Mouse (Mus musculus) forebrain, embryonic 14.5 days (tissue): Measurements from ENCODE around the gene Ugt1a5. TPM values are rescaled to one million over a fixed set of nuclear protein-coding genes. Genes with fewer than 3 reads are reported as not detected.
"Not testable (repeated sequence)": the region's sequence is repeated elsewhere in the genome, so short reads cannot be mapped to it uniquely, and the experiment has no call there.

Experiments used
- ATAC-seq: fragments of 200-750 bp; cut with Nextera tagmentation; 2 replicates; pipeline ENCODE4 v1.8.0; 2017; ENCODE audit warnings: mild to moderate bottlenecking, moderate library complexity
- DNase-seq: peaks from one replicate; pipeline ENCODE4 v3.0.0-alpha.2; 2015; ENCODE audit warnings: low spot score
- H3K27ac ChIP-seq: fragments of 300-500 bp; sonication (generic); 2 replicates; pipeline ENCODE4 v1.5.1; 2014; ENCODE audit warnings: low read depth, mild to moderate bottlenecking, control low read depth, low read length, moderate library complexity
- H3K27me3 ChIP-seq: fragments of 300-500 bp; sonication (generic); replicated peaks from 2 replicates; pipeline ENCODE4 v1.6.1; 2014; ENCODE audit warnings: low read length, control low read depth, mixed read lengths; ENCODE audit not compliant: control insufficient read depth, insufficient read depth
- H3K36me3 ChIP-seq: fragments of 300-500 bp; sonication (generic); 2 replicates; pipeline ENCODE4 v1.6.1; 2014; ENCODE audit warnings: low read length, control low read depth; ENCODE audit not compliant: control insufficient read depth, insufficient read depth
- H3K4me1 ChIP-seq: fragments of 300-500 bp; sonication (generic); 2 replicates; pipeline ENCODE4 v1.6.1; 2014; ENCODE audit warnings: antibody characterized with exemption, low read length, control low read depth; ENCODE audit not compliant: control insufficient read depth, insufficient read depth
- H3K4me2 ChIP-seq: fragments of 300-500 bp; sonication (generic); 2 replicates; pipeline ENCODE4 v1.6.1; 2014; ENCODE audit warnings: mild to moderate bottlenecking, control low read depth, low read length
- H3K4me3 ChIP-seq: fragments of 300-500 bp; sonication (generic); 2 replicates; pipeline ENCODE4 v1.5.1; 2014; ENCODE audit warnings: low read depth, low read length, control low read depth
- H3K9ac ChIP-seq: fragments of 300-500 bp; sonication (generic); 2 replicates; pipeline ENCODE4 v1.6.1; 2014; ENCODE audit warnings: mild to moderate bottlenecking, low read length, control low read depth, moderate library complexity
- H3K9me3 ChIP-seq: fragments of 300-500 bp; sonication (generic); replicated peaks from 2 replicates; pipeline ENCODE4 v1.6.1; 2016; ENCODE audit warnings: low read length, control low read depth, mixed read lengths; ENCODE audit not compliant: control insufficient read depth
- WGBS: fragments of 180-500 bp; shearing (Covaris S2); extraction: QIAGEN DNeasy Blood & Tissue Kit; methylation state at CpG from one replicate; pipeline ENCODE4 v1.1.7; 2014; 5-methylcytosine and 5-hydroxymethylcytosine counted together
- polyA plus RNA-seq: library from polyadenylated mRNA; unstranded; fragments of >200 nt; fragmentation: Nextera tagmentation; extraction: Ambion mirVana; gene quantifications from 2 replicates; pipeline ENCODE4 v1.2.1, GENCODE M21; 2014

The Ugt1a5 gene
- polyA plus RNA-seq, 1 experiment from 2014 or later, result not detected

DNA sequence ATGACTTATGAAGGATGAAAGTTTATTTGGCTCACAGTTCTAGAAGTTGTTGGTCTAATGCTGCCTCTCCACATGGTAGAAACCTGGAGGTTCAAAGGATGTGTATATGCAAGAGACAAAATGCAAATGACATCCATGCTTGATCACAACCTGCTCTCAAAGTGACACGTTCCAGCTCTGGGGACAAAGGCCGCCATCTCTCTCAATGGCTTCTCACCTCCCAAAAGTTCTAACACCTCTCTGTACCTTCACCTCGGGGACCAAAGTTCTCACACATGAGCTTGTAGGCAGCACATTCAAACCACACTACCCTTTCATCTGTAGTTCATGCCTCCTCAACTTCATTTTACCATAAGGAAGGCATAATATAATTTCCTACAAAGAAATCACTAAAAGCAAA lies 51.8 kb downstream of the Ugt1a5 start:
- no peak overlapping the region for H3K9ac ChIP-seq
- H3K4me3 ChIP-seq, result no peak overlapping the region
- peaks cover 39% of the 10 kb centered on the region for H3K9me3 ChIP-seq
- no peaks in the 10 kb centered on the region for H3K4me1 ChIP-seq
- no peak overlapping the region for H3K4me2 ChIP-seq
- peak; percentile 1 for DNase-seq
- ATAC-seq, result no peak
- H3K36me3 ChIP-seq, result no peaks in the 10 kb centered on the region
- no peak overlapping the region for H3K27ac ChIP-seq
- 43% methylated on average over 3 of the region's 3 CpGs for WGBS
- H3K27me3 ChIP-seq, result no peaks in the 10 kb centered on the region

DNA sequence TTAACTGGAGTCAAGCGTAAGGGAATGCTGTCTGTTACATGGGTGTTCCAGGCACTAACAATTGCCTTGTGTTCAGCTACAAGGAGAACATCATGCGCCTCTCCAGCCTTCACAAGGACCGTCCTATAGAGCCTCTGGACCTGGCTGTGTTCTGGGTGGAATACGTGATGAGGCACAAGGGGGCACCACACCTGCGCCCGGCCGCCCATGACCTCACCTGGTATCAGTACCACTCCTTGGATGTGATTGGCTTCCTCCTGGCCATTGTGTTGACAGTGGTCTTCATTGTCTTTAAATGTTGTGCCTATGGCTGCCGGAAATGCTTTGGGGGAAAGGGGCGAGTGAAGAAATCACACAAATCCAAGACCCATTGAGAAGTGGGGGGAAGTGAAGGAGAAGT lies 52.2 kb downstream of the Ugt1a5 start:
- H3K4me3 ChIP-seq, result no peak overlapping the region
- no peaks in the 10 kb centered on the region for H3K36me3 ChIP-seq
- H3K9ac ChIP-seq, result no peak overlapping the region
- DNase-seq (no peak), ATAC-seq (no peak)
- H3K4me2 ChIP-seq, result no peak overlapping the region
- no peak overlapping the region for H3K27ac ChIP-seq
- H3K9me3 ChIP-seq, result peaks cover 34% of the 10 kb centered on the region
- no peaks in the 10 kb centered on the region for H3K27me3 ChIP-seq
- H3K4me1 ChIP-seq, result no peaks in the 10 kb centered on the region
- 72% methylated on average over 9 of the region's 9 CpGs for WGBS

DNA sequence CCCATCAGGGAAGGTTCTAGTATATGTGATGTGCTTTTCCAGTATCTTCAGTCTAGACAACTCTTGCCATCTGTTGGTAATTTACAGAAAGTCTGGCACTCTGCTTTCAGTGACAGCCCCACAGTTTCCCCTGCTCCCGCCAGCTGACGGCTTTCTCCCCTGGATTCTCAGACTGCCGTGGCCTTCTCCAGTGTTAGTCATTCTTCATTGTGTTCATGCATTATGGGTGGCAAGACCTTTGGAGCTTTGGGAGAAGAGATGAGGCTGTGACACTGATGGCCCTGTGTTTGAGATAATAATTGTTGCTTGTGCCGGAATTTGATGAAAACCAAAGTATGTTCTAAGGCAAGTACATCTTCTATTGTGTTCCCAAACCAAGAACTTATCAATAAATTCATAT lies 52.8 kb downstream of the Ugt1a5 start:
- Histone ChIP-seq H3K4me3 (no peak overlapping the region), H3K36me3 (no peaks in the 10 kb centered on the region), H3K27me3 (no peaks in the 10 kb centered on the region), H3K4me2 (no peak overlapping the region), H3K27ac (no peak overlapping the region), H3K9me3 (peaks cover 29% of the 10 kb centered on the region), H3K9ac (no peak overlapping the region), H3K4me1 (no peaks in the 10 kb centered on the region)
- WGBS, result 52% methylated on average over 4 of the region's 4 CpGs
- DNase-seq (no peak), ATAC-seq (no peak)

DNA sequence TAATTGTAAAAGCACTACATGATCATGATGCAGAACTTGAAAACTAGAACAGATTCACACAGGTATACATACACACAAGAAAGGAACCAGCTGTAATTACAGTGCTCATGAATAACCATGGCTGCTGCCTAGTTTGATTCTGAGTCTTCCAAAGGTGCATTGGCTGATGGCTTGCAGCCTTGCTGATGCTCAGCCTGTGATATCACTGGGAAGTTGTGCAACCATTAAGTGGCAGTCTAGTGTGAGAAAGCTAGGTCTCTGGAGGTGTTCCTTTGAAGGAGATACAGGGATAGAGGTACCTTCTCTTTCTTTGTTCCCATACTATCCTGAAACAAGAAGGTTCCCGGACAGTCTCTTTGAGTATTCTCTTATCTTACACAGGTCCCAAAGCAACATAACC lies 53.2 kb downstream of the Ugt1a5 start:
- H3K36me3 ChIP-seq, result no peaks in the 10 kb centered on the region
- DNase-seq (no peak), ATAC-seq (no peak)
- no peaks in the 10 kb centered on the region for H3K27me3 ChIP-seq
- WGBS, result 27% methylated on average over 1 of the region's 1 CpGs
- H3K9me3 ChIP-seq, result peaks cover 24% of the 10 kb centered on the region
- H3K4me2 ChIP-seq, result no peak overlapping the region
- no peaks in the 10 kb centered on the region for H3K4me1 ChIP-seq
- no peak overlapping the region for H3K27ac ChIP-seq
- no peak overlapping the region for H3K9ac ChIP-seq
- H3K4me3 ChIP-seq, result no peak overlapping the region

DNA sequence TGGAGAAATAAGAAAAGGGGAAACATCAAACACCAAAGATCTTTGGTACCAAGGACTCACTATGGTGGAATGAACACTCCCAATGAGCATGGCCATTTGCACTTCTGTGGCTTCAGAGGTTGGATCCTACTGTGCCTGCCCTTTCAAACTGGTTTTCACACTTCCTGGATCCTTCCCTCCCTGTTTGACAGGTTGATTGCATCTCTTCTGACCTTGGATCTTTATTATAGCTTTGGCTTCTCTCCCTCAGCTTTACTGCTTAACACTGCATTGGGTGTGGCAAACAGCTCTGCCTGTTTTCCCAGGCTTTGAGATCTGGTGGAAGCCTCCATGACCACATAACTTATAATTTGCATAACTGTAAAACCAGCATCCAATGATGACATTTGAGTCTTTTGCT lies 54.5 kb downstream of the Ugt1a5 start:
- ATAC-seq, result no peak

DNA sequence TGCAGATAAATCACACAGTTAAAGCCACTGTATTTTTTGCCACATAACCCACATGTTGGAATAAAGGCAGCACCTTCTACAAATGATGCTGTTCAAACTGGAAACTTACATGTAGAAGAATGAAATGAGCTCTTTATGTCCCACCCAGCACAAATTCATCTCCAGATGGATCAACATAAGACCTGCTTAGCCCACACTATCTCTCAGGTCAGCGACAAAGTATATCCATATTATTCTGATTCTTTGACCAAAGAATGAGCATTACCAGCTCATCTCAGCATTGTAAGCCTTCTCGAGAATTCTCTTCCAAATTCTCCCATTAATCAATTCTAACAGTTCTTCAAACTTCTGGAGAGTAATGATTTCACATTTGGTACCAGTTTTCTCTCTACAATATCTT lies 56.4 kb downstream of the Ugt1a5 start:
- no peak overlapping the region for H3K9ac ChIP-seq
- 52% methylated on average over 2 of the region's 2 CpGs for WGBS
- H3K9me3 ChIP-seq, result peaks cover 24% of the 10 kb centered on the region
- H3K27me3 ChIP-seq, result no peaks in the 10 kb centered on the region
- DNase-seq (no peak), ATAC-seq (no peak)
- no peaks in the 10 kb centered on the region for H3K36me3 ChIP-seq
- no peak overlapping the region for H3K4me2 ChIP-seq
- no peak overlapping the region for H3K4me3 ChIP-seq
- H3K27ac ChIP-seq, result no peak overlapping the region
- H3K4me1 ChIP-seq, result no peaks in the 10 kb centered on the region

More for the DNA sequence above, 54.5 kb downstream of the Ugt1a5 start:
- Histone ChIP-seq H3K27me3 (no peaks in the 10 kb centered on the region), H3K9me3 (peaks cover 14% of the 10 kb centered on the region), H3K36me3 (no peaks in the 10 kb centered on the region), H3K9ac (no peak overlapping the region), H3K27ac (no peak overlapping the region), H3K4me3 (no peak overlapping the region), H3K4me1 (no peaks in the 10 kb centered on the region), H3K4me2 (no peak overlapping the region)
- DNase-seq, result no peak

DNA sequence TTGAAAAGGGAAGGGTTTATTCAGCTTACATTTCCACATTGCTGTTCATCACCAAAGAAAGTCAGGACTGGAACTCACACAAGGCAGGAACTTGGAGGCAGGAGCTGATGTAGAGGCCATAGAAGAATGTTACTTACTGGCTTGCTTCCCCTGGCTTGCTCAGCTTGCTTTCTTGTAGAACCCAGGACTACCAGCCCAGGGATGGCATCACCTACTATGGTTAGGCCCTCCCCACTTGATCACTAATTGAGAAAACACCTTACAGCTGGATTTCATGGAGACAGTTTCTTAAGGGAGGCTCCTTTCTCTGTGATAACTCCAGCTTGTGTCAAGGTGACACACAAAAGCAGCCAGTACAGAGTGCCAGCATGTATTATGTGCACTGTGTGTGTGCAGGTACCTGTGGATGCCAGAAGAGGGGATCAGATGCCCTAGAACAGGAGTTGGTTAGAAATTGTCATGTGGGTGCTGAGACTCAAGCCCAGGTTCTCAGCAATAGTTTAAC lies 57.3 kb downstream of the Ugt1a5 start:
- H3K27ac ChIP-seq, ATAC-seq, DNase-seq, H3K4me2 ChIP-seq, H3K4me3 ChIP-seq, H3K27me3 ChIP-seq, H3K36me3 ChIP-seq, H3K4me1 ChIP-seq, H3K9ac ChIP-seq: not testable (repeated sequence)
- H3K9me3 ChIP-seq, result peaks cover 33% of the 10 kb centered on the region

DNA sequence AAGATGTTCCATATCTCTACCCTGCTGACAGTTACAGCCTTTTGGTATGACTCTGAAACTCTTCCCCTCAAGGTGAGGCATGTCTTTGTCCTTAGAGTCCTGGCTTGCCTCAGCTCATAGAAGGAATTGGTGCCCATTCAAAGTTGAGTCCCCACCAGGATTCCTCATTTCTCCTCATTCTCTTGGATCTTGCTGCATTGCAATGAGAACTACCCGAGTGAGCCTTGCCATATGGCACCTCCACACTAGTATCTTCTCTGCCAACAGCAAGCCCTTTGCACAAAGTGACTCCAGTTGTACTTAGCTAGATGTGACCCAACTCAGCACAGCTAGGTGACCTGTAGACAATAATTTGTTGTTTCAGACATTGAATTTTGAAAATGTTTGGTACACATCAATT lies 57.8 kb downstream of the Ugt1a5 start:
- WGBS, result 55% methylated on average over 1 of the region's 1 CpGs
- Histone ChIP-seq H3K4me3 (no peak overlapping the region), H3K4me1 (no peaks in the 10 kb centered on the region), H3K36me3 (no peaks in the 10 kb centered on the region), H3K9me3 (peaks cover 38% of the 10 kb centered on the region), H3K27ac (no peak overlapping the region), H3K9ac (no peak overlapping the region), H3K27me3 (no peaks in the 10 kb centered on the region), H3K4me2 (no peak overlapping the region)
- ATAC-seq (no peak), DNase-seq (no peak)

DNA sequence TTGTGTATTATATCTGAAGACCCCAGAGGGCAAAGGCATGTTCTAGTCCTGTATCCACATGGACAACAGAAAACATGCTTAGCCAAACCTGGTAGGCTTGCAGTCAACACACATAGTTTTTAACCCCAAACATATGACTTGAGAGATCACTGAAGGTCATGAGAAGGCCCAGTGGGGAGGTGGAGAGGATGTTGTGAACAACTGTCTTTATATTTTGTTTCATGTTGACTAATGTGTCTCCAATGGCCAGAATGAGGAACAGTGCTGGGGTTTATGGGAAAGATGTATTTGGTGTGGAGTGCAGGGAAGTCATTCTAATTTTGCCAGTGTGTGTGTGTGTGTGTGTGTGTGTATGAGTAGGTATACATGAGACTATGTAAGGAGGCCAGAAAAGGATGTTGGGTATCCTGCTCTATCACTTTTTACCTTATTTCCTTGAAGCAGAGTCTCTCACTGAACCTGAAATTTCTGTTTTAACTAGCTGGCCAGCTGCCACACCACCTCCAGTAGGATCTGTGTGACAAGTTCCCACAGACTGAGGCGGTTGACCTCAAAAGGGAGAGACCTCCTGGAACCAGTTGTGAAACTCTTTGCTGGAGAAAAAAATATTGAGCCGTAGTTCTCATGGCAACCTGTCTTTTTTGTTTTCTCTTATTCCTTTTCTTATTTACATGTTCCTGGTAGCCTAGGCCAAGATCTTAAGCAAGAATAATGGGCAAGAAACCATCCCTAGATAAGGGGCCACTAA lies 58.4 kb downstream of the Ugt1a5 start:
- no peak for DNase-seq
- Histone ChIP-seq H3K4me3 (no peak overlapping the region), H3K9me3 (peaks cover 44% of the 10 kb centered on the region), H3K4me2 (no peak overlapping the region), H3K27ac (no peak overlapping the region), H3K36me3 (no peaks in the 10 kb centered on the region), H3K4me1 (no peaks in the 10 kb centered on the region), H3K9ac (no peak overlapping the region), H3K27me3 (no peaks in the 10 kb centered on the region)
- 68% methylated on average over 2 of the region's 2 CpGs for WGBS
- no peak for ATAC-seq
